Mouse (Mus musculus) midbrain, embryonic 13.5 days (tissue): ENCODE results near the gene Snrpb. TPM values are rescaled to one million over a fixed set of nuclear protein-coding genes. Genes with fewer than 3 reads are reported as not detected.

Experiments
- ATAC-seq: fragments of 200-750 bp; cut with Nextera tagmentation; 2 replicates; pipeline ENCODE4 v1.8.0; 2017; ENCODE audit warnings: mild to moderate bottlenecking, moderate TSS enrichment, moderate library complexity
- H3K27ac ChIP-seq: fragments of 300-500 bp; sonication (generic); 2 replicates; pipeline ENCODE4 v1.5.1; 2015; ENCODE audit warnings: inconsistent platforms, mild to moderate bottlenecking, moderate library complexity
- H3K27me3 ChIP-seq: fragments of 300-500 bp; sonication (generic); 2 replicates; pipeline ENCODE4 v1.6.1; 2015; ENCODE audit warnings: mild to moderate bottlenecking, inconsistent platforms
- H3K36me3 ChIP-seq: fragments of 300-500 bp; sonication (generic); 2 replicates; pipeline ENCODE4 v1.6.1; 2015; ENCODE audit warnings: mild to moderate bottlenecking, inconsistent platforms
- H3K4me1 ChIP-seq: fragments of 300-500 bp; sonication (generic); replicated peaks from 2 replicates; pipeline ENCODE4 v1.6.1; 2015; ENCODE audit warnings: inconsistent platforms
- H3K4me2 ChIP-seq: fragments of 300-500 bp; sonication (generic); replicated peaks from 2 replicates; pipeline ENCODE4 v1.6.1; 2015; ENCODE audit warnings: moderate library complexity, mild to moderate bottlenecking, inconsistent platforms
- H3K4me3 ChIP-seq: fragments of 300-500 bp; sonication (generic); replicated peaks from 2 replicates; pipeline ENCODE4 v1.5.1; 2015; ENCODE audit warnings: mild to moderate bottlenecking, inconsistent platforms
- H3K9ac ChIP-seq: fragments of 300-500 bp; sonication (generic); replicated peaks from 2 replicates; pipeline ENCODE4 v1.6.1; 2015; ENCODE audit warnings: mild to moderate bottlenecking, inconsistent platforms
- H3K9me3 ChIP-seq: fragments of 300-500 bp; sonication (generic); 2 replicates; pipeline ENCODE4 v1.6.1; 2016; ENCODE audit warnings: mild to moderate bottlenecking, inconsistent platforms
- WGBS: fragments of 180-500 bp; shearing (Covaris S2); methylation state at CpG from one replicate; pipeline ENCODE4 v1.1.7; 2015; 5-methylcytosine and 5-hydroxymethylcytosine counted together
- polyA plus RNA-seq: library from polyadenylated mRNA; unstranded; fragments of >200 nt; fragmentation: Nextera tagmentation; extraction: Ambion mirVana; gene quantifications from 2 replicates; pipeline ENCODE4 v1.2.1, GENCODE M21; 2015

The Snrpb gene
- polyA plus RNA-seq, 1 experiment from 2014 or later: 459 TPM

DNA sequence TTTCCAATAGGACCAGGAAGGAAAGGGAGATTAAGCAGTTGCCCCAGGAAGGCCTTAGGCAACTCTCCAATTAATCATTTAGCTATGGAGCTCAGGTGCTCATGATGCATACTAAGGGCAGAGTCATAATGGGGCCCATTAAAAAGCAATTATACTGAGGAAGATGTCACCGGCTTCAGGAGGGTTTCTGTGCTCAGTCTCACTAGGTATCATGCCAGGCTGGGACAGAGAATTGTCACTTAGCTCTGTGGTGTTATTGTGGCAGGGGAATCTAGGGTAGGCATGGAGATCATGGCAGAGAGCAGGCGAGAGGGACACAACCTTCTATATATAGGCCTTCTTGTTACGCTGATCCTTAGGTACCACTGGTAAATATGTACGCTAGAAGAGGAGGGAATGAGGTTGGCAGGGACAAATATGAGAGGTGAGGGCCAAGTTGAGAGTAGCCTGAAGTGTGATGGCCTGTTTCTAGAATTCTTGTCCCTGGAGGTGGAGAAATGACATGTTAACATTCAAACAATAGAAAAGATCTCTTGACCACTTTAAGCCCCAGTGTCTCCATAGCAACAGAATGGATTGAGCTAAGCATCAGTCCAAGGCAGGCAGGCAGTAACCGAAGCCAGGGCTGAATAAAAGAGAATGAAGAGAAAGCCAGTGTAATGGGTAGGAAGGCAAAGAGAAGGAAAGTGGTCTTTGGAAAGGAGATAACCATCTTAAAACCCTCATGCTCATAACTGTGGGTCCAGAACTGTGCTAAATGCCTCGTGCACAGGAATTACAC lies 53.7 kb downstream of the Snrpb start:
- Histone ChIP-seq H3K4me3 (no peak overlapping the region), H3K27ac (peak overlapping the region; percentile 57), H3K4me1 (peaks cover 14% of the 10 kb centered on the region), H3K9me3 (no peaks in the 10 kb centered on the region), H3K4me2 (no peak overlapping the region), H3K27me3 (no peaks in the 10 kb centered on the region), H3K36me3 (no peaks in the 10 kb centered on the region), H3K9ac (no peak overlapping the region)
- peak; percentile 84 for ATAC-seq
- WGBS: 49% methylated on average over 6 of the region's 6 CpGs

Other genes starting within 250 kb of the Snrpb start
- gene Tgm3, start 167.1 kb downstream of the Snrpb start, polyA plus RNA-seq: not detected in 2 replicates
- gene Tgm6, start 67.0 kb downstream of the Snrpb start, polyA plus RNA-seq: 0.05 and 0.15 TPM in 2 replicates
- not detected in 2 replicates for gene Tmc2, start 15.8 kb upstream of the Snrpb start, polyA plus RNA-seq
- 246 and 261 TPM in 2 replicates for gene Nop56, start 95.0 kb upstream of the Snrpb start, polyA plus RNA-seq
- 154 and 165 TPM in 2 replicates for gene Idh3b, start 105.1 kb upstream of the Snrpb start, polyA plus RNA-seq
- 2.1 and 2.7 TPM in 2 replicates for gene Ebf4, start 115.8 kb upstream of the Snrpb start, polyA plus RNA-seq
- 13.6 and 16.4 TPM in 2 replicates for gene Cpxm1, start 218.2 kb upstream of the Snrpb start, polyA plus RNA-seq
- gene Gm28372, start 225.8 kb upstream of the Snrpb start, polyA plus RNA-seq: 0.17 TPM in 2 replicates
- 0.46 and 0.58 TPM in 2 replicates for gene 1700020A23Rik, start 225.9 kb upstream of the Snrpb start, polyA plus RNA-seq
- not detected in 2 replicates for gene Tmem239, start 227.1 kb upstream of the Snrpb start, polyA plus RNA-seq
- gene Vps16, start 244.9 kb upstream of the Snrpb start, polyA plus RNA-seq: 112 and 124 TPM in 2 replicates
- 10.8 and 11.9 TPM in 2 replicates for gene Pced1a, start 245.3 kb upstream of the Snrpb start, polyA plus RNA-seq